Mouse (Mus musculus): ENCODE measurements around the gene Stim2.

The Stim2 gene

GRCm38 (mm10) chr5:54116538-54116937, 118.2 kb downstream of the Stim2 start:
- no peak for DNase-seq (ENCODE audit: low read depth)

GRCm38 (mm10) chr5:54118410-54119212, 120.3 kb downstream of the Stim2 start:
- no peak for DNase-seq (ENCODE audit: low read depth)

DNA sequence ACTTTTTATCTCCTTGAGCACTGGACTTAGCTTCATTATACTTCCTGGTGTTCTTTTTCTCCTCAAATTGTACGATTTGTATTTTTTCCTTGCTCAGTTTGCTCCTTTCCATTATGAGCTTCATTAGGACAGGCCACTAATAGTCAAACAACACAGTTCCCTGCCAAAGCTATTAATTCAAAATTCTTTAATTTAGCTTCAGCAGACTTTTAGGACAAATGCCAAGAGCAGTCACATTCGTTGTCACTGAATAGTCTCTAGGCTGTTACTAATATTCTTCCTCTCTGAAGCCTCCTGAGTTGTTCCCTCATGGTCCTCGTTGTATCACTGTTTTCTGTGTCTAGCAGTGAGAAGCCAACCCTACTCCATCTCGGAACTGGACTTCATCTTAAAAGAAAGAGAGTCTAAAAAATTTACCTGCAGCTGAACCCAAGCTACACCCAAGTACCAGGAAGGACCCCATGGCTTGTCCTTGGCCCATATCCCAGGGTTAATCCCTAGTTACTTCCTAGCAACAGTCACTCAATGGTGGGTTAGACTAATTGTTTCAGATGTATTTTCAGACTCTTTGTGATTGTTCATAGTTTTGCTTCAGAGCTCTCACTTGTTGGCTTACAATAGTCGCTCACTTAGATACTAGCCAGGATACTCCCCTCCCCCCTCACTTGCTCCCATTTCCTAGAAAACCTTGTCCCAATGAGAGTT, 149.9 kb downstream of the Stim2 start:
- DNase-seq (ENCODE audit: low read depth) = no peak

DNA sequence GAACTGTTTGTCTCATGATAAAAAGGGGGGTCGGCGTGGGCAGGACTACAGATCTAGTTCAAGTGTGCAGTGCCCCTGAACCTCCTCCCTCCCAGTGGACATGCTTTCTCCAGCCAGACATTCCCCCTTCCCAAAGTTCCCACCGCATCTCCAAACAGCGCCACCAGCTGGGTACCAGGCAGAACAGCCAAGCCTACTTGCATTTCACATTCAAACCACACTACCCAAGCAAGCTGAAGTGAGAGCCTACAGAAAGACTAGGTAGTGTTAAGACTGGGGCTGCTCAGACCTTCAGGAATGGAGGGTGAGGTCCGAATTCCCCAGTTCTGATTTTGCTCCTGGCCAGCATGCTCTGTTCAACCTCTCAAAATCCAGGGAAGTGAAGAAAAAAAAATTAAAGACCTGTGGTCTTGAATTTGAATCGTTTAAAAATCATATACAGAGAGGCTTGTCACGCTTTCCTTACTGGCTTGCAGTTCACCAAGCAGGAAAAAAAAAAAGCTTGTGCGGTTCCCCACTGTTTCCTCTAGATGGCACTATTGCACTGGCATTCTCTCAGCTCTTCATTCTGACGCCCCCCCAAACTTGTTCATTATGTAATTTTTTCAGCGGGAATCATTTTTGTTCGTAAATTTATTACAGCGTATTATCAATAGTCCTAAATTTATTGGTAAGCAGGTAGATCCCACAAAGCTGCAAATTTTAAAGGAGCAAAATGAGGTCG, 156.4 kb downstream of the Stim2 start:
- DNase-seq (ENCODE audit: low read depth) = peak; percentile 8

GRCm38 (mm10) chr5:54155227-54155776, 157.0 kb downstream of the Stim2 start:
- no peak for DNase-seq (ENCODE audit: low read depth)

DNA sequence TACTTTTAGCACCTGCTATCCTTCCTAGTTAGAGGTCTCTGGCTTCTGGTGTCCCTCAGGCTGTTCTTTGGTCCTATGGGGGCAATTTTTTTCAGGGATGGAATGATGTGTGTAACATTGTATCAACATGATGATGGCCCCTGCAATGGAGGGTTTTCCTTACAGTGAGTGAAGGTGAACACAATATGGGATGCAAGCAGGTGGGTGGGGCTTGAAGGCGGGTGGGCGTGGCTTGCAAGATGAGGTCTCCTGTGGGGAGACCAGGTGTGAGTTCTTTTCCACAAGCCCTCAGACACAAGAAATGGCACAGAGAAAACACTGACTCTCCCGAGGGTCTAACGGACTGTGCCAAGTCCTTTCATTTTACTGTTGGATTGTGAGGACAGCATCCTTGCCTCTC, 157.6 kb downstream of the Stim2 start:
- DNase-seq (ENCODE audit: low read depth) = no peak

- no peak for DNase-seq (ENCODE audit: low read depth)
Measured at GRCm38 (mm10) chr5:54156944-54157527, 158.7 kb downstream of the Stim2 start.

GRCm38 (mm10) chr5:54158230-54158629, 159.9 kb downstream of the Stim2 start:
- DNase-seq (ENCODE audit: low read depth) = no peak

- no peak for DNase-seq (ENCODE audit: low read depth)
Measured at GRCm38 (mm10) chr5:54159156-54159793, 161.0 kb downstream of the Stim2 start.

GRCm38 (mm10) chr5:54160561-54160960, 162.3 kb downstream of the Stim2 start:
- DNase-seq (ENCODE audit: low read depth) = no peak

DNA sequence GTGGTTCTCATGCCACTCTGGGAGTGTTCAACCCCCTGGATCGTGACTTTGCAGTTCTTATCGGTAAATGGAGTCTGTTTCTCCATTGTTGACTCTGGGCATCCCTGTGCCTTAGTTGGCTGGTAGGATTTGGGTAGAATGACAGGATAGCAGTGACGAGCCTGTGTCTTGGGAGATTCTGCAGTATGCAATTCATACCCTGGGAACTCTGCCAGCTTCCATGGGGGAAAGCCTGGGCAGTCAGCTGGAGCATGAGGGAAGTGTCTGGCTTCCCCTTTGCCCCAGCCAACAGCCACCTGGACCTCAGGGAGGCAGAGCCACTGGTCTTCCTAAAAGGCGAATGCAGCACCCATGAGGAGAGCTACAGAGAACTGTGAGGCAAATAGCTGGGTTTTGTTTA, 165.6 kb downstream of the Stim2 start:
- DNase-seq (ENCODE audit: low read depth) = no peak
